ENCODE assay signal across 32 mouse cellular contexts in the genomic region with DNA sequence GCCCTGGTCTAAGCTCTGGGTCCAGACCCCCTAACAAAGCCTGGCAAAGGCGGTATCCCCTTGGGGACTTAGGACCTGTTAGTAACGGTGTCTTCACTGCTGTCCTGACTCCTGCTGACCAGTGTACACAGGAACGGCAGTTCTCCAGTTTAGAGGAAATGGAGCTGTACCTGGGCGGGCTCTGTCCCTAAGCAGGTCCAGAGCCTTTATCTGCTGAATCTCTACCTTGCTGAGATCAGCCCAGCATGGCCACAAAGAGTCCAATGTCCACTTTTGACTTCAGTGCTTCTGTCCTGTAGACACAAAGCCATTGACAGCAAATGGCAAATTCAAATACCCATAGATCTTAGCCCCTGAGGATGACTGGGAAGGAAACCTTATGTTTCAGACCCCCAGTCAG. TPM values are rescaled to one million over a fixed set of nuclear protein-coding genes. Genes with fewer than 3 reads are reported as not detected.
DNase-seq lines count a peak whose midpoint lies in the region; ATAC-seq and TF ChIP-seq lines count a peak whose summit lies in the region.
"Had no signal": no experiment of that assay in that cellular context is flagged by ENCODE, and none has a peak within 500 bp of the region (broad histone marks: within the 10 kb centered on the region; RNA-seq: fewer than 3 reads in every experiment).

No protein-coding gene starts in this region.

- H3K27ac ChIP-seq in intestine, embryonic 15.5 days, result no peak overlapping the region
- H3K27ac ChIP-seq in intestine, postnatal 0 days (ENCODE audit: low read depth, low read length), result peak overlapping the region; percentile 66; the same call in 1 of the 2 replicates
- H3K27ac ChIP-seq in stomach, postnatal 0 days (replicated peaks), result no peak overlapping the region
- no peak overlapping the region for H3K27ac ChIP-seq in hindbrain, embryonic 11.5 days (ENCODE audit: low read depth, low read length)
- no peak overlapping the region for H3K27ac ChIP-seq in kidney, adult 2 months (ENCODE audit: insufficient read depth, low read depth, low read length)
- H3K27ac ChIP-seq: embryonic facial prominence, embryonic 13.5 days; embryonic facial prominence, embryonic 15.5 days; forebrain, embryonic 10.5 days; forebrain, embryonic 12.5 days had no signal

- 90% methylated on average over 4 of the region's 4 CpGs for WGBS in intestine, embryonic 15.5 days
- WGBS in intestine, postnatal 0 days, result 67% methylated on average over 4 of the region's 4 CpGs
- 88% methylated on average over 4 of the region's 4 CpGs for WGBS in stomach, postnatal 0 days
- 89% methylated on average over 4 of the region's 4 CpGs for WGBS in hindbrain, embryonic 11.5 days
- 91% methylated on average over 4 of the region's 4 CpGs for WGBS in kidney, adult 2 months

- peaks cover 31% of the 10 kb centered on the region for H3K36me3 ChIP-seq in intestine, embryonic 15.5 days
- H3K36me3 ChIP-seq in intestine, postnatal 0 days (ENCODE audit: control insufficient read depth, insufficient read depth), result peaks cover 92% of the 10 kb centered on the region
- H3K36me3 ChIP-seq in stomach, postnatal 0 days (ENCODE audit: control insufficient read depth, insufficient read depth, low read length), result no peaks in the 10 kb centered on the region
- peaks cover 6% of the 10 kb centered on the region for H3K36me3 ChIP-seq in hindbrain, embryonic 11.5 days (ENCODE audit: control insufficient read depth, insufficient read depth, low read length)
- no peaks in the 10 kb centered on the region for H3K36me3 ChIP-seq in kidney, adult 2 months (ENCODE audit: control insufficient read depth, insufficient read depth, low read length)

- H3K9ac ChIP-seq in intestine, embryonic 15.5 days, result no peak overlapping the region
- no peak overlapping the region for H3K9ac ChIP-seq in intestine, postnatal 0 days (ENCODE audit: low read depth, low read length)
- H3K9ac ChIP-seq in stomach, postnatal 0 days (ENCODE audit: low read length), result no peak overlapping the region
- H3K9ac ChIP-seq in hindbrain, embryonic 11.5 days (ENCODE audit: low read depth, low read length), result no peak overlapping the region
- H3K9ac ChIP-seq: embryonic facial prominence, embryonic 13.5 days; embryonic facial prominence, embryonic 15.5 days; forebrain, embryonic 12.5 days had no signal

- DNase-seq in stomach, postnatal 0 days (ENCODE audit: low spot score), result no peak
- no peak for DNase-seq in adrenal gland, postnatal 25 days
- no peak for DNase-seq in hindbrain, embryonic 11.5 days (ENCODE audit: low spot score)
- DNase-seq in kidney, adult 2 months, result no peak
- DNase-seq: adrenal gland, adult 8-10 months; adrenal gland, postnatal 14 days; B cell, adult 2 months; cerebellum, adult 11 months; cerebellum, adult 18-20 months; cerebellum, adult 8-10 months; cerebellum, adult 9-11 months; cerebellum, postnatal 14 days; cerebellum, postnatal 36 days; embryo, embryonic 11 days had no signal

- H3K4me2 ChIP-seq in intestine, embryonic 15.5 days (replicated peaks), result no peak overlapping the region
- H3K4me2 ChIP-seq in intestine, postnatal 0 days (replicated peaks; ENCODE audit: low read depth), result no peak overlapping the region
- H3K4me2 ChIP-seq in stomach, postnatal 0 days (replicated peaks; ENCODE audit: low read depth), result no peak overlapping the region
- H3K4me2 ChIP-seq in hindbrain, embryonic 11.5 days (replicated peaks; ENCODE audit: low read depth, low read length), result no peak overlapping the region
- H3K4me2 ChIP-seq: embryonic facial prominence, embryonic 13.5 days; embryonic facial prominence, embryonic 15.5 days; forebrain, embryonic 12.5 days had no signal

- TF ChIP-seq POLR2A in kidney, adult 2 months (IDR thresholded peaks at IDR 0.05; ENCODE audit: low read depth, low read length), result no peak

- 0 out of 2 replicates have a peak, but pooled peaks have one; percentile 24 for ATAC-seq in intestine, embryonic 15.5 days
- ATAC-seq in intestine, postnatal 0 days, result peak; percentile 54
- ATAC-seq in stomach, postnatal 0 days (ENCODE audit: low FRiP score, low TSS enrichment), result 0 out of 2 replicates have a peak, but pooled peaks have one; percentile 57
- ATAC-seq in hindbrain, embryonic 11.5 days (ENCODE audit: low FRiP score), result no peak
- ATAC-seq: activated CD4-positive, CD25-positive, alpha-beta regulatory T cell, adult 4 months; CD4-positive, CD25-positive, alpha-beta regulatory T cell, adult 4 months; forebrain, embryonic 14.5 days; forebrain, embryonic 16.5 days; Patski had no signal

- no peaks in the 10 kb centered on the region for H3K9me3 ChIP-seq in intestine, embryonic 15.5 days
- H3K9me3 ChIP-seq in intestine, postnatal 0 days (ENCODE audit: control insufficient read depth), result no peaks in the 10 kb centered on the region
- no peaks in the 10 kb centered on the region for H3K9me3 ChIP-seq in stomach, postnatal 0 days (ENCODE audit: control insufficient read depth, low read length)
- H3K9me3 ChIP-seq in hindbrain, embryonic 11.5 days (ENCODE audit: control insufficient read depth, low read length), result no peaks in the 10 kb centered on the region
- H3K9me3 ChIP-seq: embryonic facial prominence, embryonic 13.5 days; embryonic facial prominence, embryonic 15.5 days; forebrain, embryonic 10.5 days; forebrain, embryonic 12.5 days; G1E had no signal

- H3K27me3 ChIP-seq in intestine, embryonic 15.5 days (replicated peaks), result no peaks in the 10 kb centered on the region
- H3K27me3 ChIP-seq in intestine, postnatal 0 days (replicated peaks; ENCODE audit: control insufficient read depth, insufficient read depth, low read length), result no peaks in the 10 kb centered on the region
- no peaks in the 10 kb centered on the region for H3K27me3 ChIP-seq in stomach, postnatal 0 days (ENCODE audit: control insufficient read depth, insufficient read depth, low read length)
- H3K27me3 ChIP-seq in hindbrain, embryonic 11.5 days (ENCODE audit: control insufficient read depth, insufficient read depth, low read length), result no peaks in the 10 kb centered on the region
- no peaks in the 10 kb centered on the region for H3K27me3 ChIP-seq in kidney, adult 2 months (replicated peaks; ENCODE audit: control insufficient read depth, insufficient read depth, low read length)
- H3K27me3 ChIP-seq: CH12.LX; embryonic facial prominence, embryonic 13.5 days; embryonic facial prominence, embryonic 15.5 days; forebrain, embryonic 12.5 days; Patski had no signal

- no peaks in the 10 kb centered on the region for H3K4me1 ChIP-seq in intestine, embryonic 15.5 days (replicated peaks)
- 0 out of 2 replicates have a peak, but pooled peaks cover 3% of the 10 kb centered on the region for H3K4me1 ChIP-seq in intestine, postnatal 0 days (replicated peaks; ENCODE audit: control insufficient read depth, insufficient read depth, low read length)
- H3K4me1 ChIP-seq in stomach, postnatal 0 days (replicated peaks; ENCODE audit: control insufficient read depth, insufficient read depth), result no peaks in the 10 kb centered on the region
- H3K4me1 ChIP-seq in hindbrain, embryonic 11.5 days (replicated peaks; ENCODE audit: control insufficient read depth, insufficient read depth, low read length), result no peaks in the 10 kb centered on the region
- H3K4me1 ChIP-seq in kidney, adult 2 months (ENCODE audit: control insufficient read depth, insufficient read depth, low read length), result no peaks in the 10 kb centered on the region
- H3K4me1 ChIP-seq: embryonic facial prominence, embryonic 13.5 days; embryonic facial prominence, embryonic 15.5 days; forebrain, embryonic 10.5 days; forebrain, embryonic 12.5 days had no signal

- no peak for TF ChIP-seq CTCF in intestine, postnatal 0 days (IDR thresholded peaks at IDR 0.05; ENCODE audit: low read depth)
- no peak for TF ChIP-seq CTCF in stomach, postnatal 0 days (IDR thresholded peaks at IDR 0.05; ENCODE audit: low read depth)
- no peak for TF ChIP-seq CTCF in kidney, adult 2 months (conservative IDR thresholded peaks at IDR 0.05; ENCODE audit: insufficient read depth, insufficient read length, low read depth, low read length)

- no peak for TF ChIP-seq EP300 in stomach, postnatal 0 days (optimal IDR thresholded peaks at IDR 0.05)

- no peak overlapping the region for H3K4me3 ChIP-seq in intestine, embryonic 15.5 days (replicated peaks)
- no peak overlapping the region for H3K4me3 ChIP-seq in intestine, postnatal 0 days (ENCODE audit: low read depth, low read length)
- no peak overlapping the region for H3K4me3 ChIP-seq in stomach, postnatal 0 days (ENCODE audit: low read depth, low read length)
- no peak overlapping the region for H3K4me3 ChIP-seq in hindbrain, embryonic 11.5 days (ENCODE audit: low read depth, low read length)
- H3K4me3 ChIP-seq in kidney, adult 2 months (ENCODE audit: insufficient read depth, low read depth, low read length), result no peak overlapping the region
- H3K4me3 ChIP-seq: embryonic facial prominence, embryonic 13.5 days; embryonic facial prominence, embryonic 15.5 days; erythroblast, embryonic 14.5 days; forebrain, embryonic 10.5 days; forebrain, embryonic 12.5 days had no signal

RNA-seq across cellular contexts. Expression of gene Kif21b, which starts 25.8 kb away (rescaled TPM):
- polyA plus RNA-seq in intestine, embryonic 15.5 days (2015; fragmentation: Nextera tagmentation; extraction: Ambion mirVana), result 4.1 and 5.9 TPM in 2 replicates
- polyA plus RNA-seq in intestine, postnatal 0 days (2015; fragmentation: Nextera tagmentation; extraction: Ambion mirVana), result 5.5 and 6.4 TPM in 2 replicates
- polyA plus RNA-seq in stomach, postnatal 0 days (2015; fragmentation: Nextera tagmentation; extraction: Ambion mirVana), result 0.29 and 0.36 TPM in 2 replicates
- total RNA-seq in adrenal gland, postnatal 25 days (2021), result 3.2 and 4.6 TPM in 2 replicates
- polyA plus RNA-seq in hindbrain, embryonic 11.5 days (2014; fragmentation: Nextera tagmentation; extraction: Ambion mirVana), result 17.7 and 24.4 TPM in 2 replicates
- 1.3 and 4.2 TPM in 2 replicates for polyA plus RNA-seq in kidney, adult 2 months (2012; rRNA removed)

RNA-seq across cellular contexts. Expression of gene Mroh3, which starts 55.7 kb away (rescaled TPM):
- polyA plus RNA-seq in intestine, embryonic 15.5 days (2015; fragmentation: Nextera tagmentation; extraction: Ambion mirVana), result 0.10 and 0.63 TPM in 2 replicates
- polyA plus RNA-seq in intestine, postnatal 0 days (2015; fragmentation: Nextera tagmentation; extraction: Ambion mirVana), result 0.04 and 0.25 TPM in 2 replicates
- polyA plus RNA-seq in stomach, postnatal 0 days (2015; fragmentation: Nextera tagmentation; extraction: Ambion mirVana), result 0.34 and 0.78 TPM in 2 replicates
- total RNA-seq in adrenal gland, postnatal 25 days (2021), result not detected in 2 replicates
- polyA plus RNA-seq in hindbrain, embryonic 11.5 days (2014; fragmentation: Nextera tagmentation; extraction: Ambion mirVana), result 0.25 and 0.32 TPM in 2 replicates
- polyA plus RNA-seq in kidney, adult 2 months (2012; rRNA removed), result 0.10 and 0.44 TPM in 2 replicates
- total RNA-seq: adrenal gland, adult 18-20 months; adrenal gland, adult 8-10 months; adrenal gland, postnatal 14 days; adrenal gland, postnatal 4 days; CH12.LX; common myeloid progenitor, adult 5-6 weeks had no signal
- polyA plus RNA-seq: activated CD4-positive, CD25-positive, alpha-beta regulatory T cell, adult 4 months; CD4-positive, CD25-positive, alpha-beta regulatory T cell, adult 4 months; embryonic facial prominence, embryonic 11.5 days; embryonic facial prominence, embryonic 15.5 days; erythroblast, embryonic 14.5 days; forebrain, embryonic 14.5 days; G1E had no signal
